In the genomic region with DNA sequence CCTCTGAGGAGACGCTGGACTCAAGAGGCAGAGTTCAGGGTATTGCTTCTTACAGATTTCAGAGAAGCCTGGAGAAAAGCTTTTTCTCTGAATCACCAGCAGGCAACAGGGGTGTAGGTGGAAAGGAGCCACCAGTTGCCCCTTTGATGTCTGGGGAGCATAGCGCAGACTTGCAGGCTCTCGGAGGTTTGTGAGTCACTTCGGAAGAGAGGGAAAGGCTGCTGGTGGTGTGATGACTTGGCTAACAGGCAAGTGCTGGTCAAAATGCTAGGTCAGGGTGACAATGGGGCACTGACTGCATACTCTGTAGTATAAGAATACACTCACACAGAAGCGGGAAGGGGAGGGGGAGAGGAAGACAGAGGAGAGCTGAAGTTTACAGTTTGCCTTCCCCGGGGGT, we compare ENCODE assay signal across 26 mouse cellular contexts. TPM values are rescaled to one million over a fixed set of nuclear protein-coding genes. Genes with fewer than 3 reads are reported as not detected.
A peak's percentile ranks its signal among the peaks of the same experiment; 100 is the strongest.
DNase-seq lines count a peak whose midpoint lies in the region; TF ChIP-seq lines count a peak whose summit lies in the region.
"Had no signal": no experiment of that assay in that cellular context is flagged by ENCODE, and none has a peak within 500 bp of the region (broad histone marks: within the 10 kb centered on the region; RNA-seq: fewer than 3 reads in every experiment).

No protein-coding gene starts in this region.

- H3K27ac ChIP-seq in midbrain, embryonic 10.5 days (replicated peaks): no peak overlapping the region
- H3K27ac ChIP-seq: embryonic facial prominence, embryonic 10.5 days; gastrocnemius, adult 2 months; heart, adult 2 months; hindbrain, embryonic 12.5 days; intestine, embryonic 15.5 days; kidney, postnatal 0 days; limb, embryonic 13.5 days; liver, embryonic 14.5 days had no signal

- no peaks in the 10 kb centered on the region for H3K36me3 ChIP-seq in myocyte (ENCODE audit: control insufficient read depth, insufficient read depth)
- H3K36me3 ChIP-seq in midbrain, embryonic 10.5 days: no peaks in the 10 kb centered on the region
- H3K36me3 ChIP-seq: embryonic facial prominence, embryonic 10.5 days; hindbrain, embryonic 12.5 days; intestine, embryonic 15.5 days; limb, embryonic 13.5 days had no signal

- no peaks in the 10 kb centered on the region for H3K27me3 ChIP-seq in myocyte (ENCODE audit: control insufficient read depth, insufficient read depth, insufficient read length)
- no peaks in the 10 kb centered on the region for H3K27me3 ChIP-seq in midbrain, embryonic 10.5 days (ENCODE audit: low read depth, poor library complexity, severe bottlenecking)
- H3K27me3 ChIP-seq: intestine, embryonic 15.5 days; limb, embryonic 13.5 days had no signal

- peak; percentile 67 to 80 for DNase-seq in adrenal gland, adult (ENCODE audit: inconsistent age in 2 of 2, low spot score in 1 of 2)
- no peak for DNase-seq in adrenal gland, postnatal 4 days (ENCODE audit: low spot score in 2 of 2)
- DNase-seq in Muller cell, postnatal 12 days (ENCODE audit: inconsistent ontology term): peak; percentile 27
- peak; percentile 50 for DNase-seq in adrenal gland, postnatal 14 days
- DNase-seq in midbrain, embryonic 10.5 days (ENCODE audit: low spot score): no peak
- no peak for DNase-seq in gastrocnemius, postnatal 25 days
- no peak for DNase-seq in cerebellum, adult 11 months
- DNase-seq: cerebellum, adult 2 months; forebrain, postnatal 0 days; gastrocnemius, adult 2 months; heart, adult 2 months; right cerebral cortex, postnatal 4 days; thymus, postnatal 25 days had no signal

- no peak overlapping the region for H3ac ChIP-seq in myocyte (ENCODE audit: control insufficient read depth, insufficient read length)

- H3K4me1 ChIP-seq in midbrain, embryonic 10.5 days: no peaks in the 10 kb centered on the region
- H3K4me1 ChIP-seq: embryonic facial prominence, embryonic 10.5 days; hindbrain, embryonic 12.5 days; intestine, embryonic 15.5 days had no signal

- no peak overlapping the region for H3K4me3 ChIP-seq in myocyte
- H3K4me3 ChIP-seq in midbrain, embryonic 10.5 days: no peak overlapping the region
- H3K4me3 ChIP-seq: embryonic facial prominence, embryonic 10.5 days; erythroblast, embryonic 14.5 days; gastrocnemius, adult 2 months; heart, adult 2 months; hindbrain, embryonic 12.5 days; intestine, embryonic 15.5 days; limb, embryonic 13.5 days had no signal

- no peaks in the 10 kb centered on the region for H3K9me3 ChIP-seq in midbrain, embryonic 10.5 days (replicated peaks)
- H3K9me3 ChIP-seq: embryonic facial prominence, embryonic 10.5 days; hindbrain, embryonic 12.5 days; intestine, embryonic 15.5 days; limb, embryonic 13.5 days had no signal

- no peak for TF ChIP-seq POLR2A in myocyte (IDR thresholded peaks at IDR 0.05; ENCODE audit: insufficient read length, low read depth)

- 56% methylated on average over 6 of the region's 6 CpGs for WGBS in midbrain, embryonic 10.5 days

- peak overlapping the region; percentile 45 for H3K4me2 ChIP-seq in myocyte (ENCODE audit: low read depth)
- H3K4me2 ChIP-seq: hindbrain, embryonic 12.5 days; intestine, embryonic 15.5 days; limb, embryonic 13.5 days had no signal

- no peaks in the 10 kb centered on the region for H3K79me2 ChIP-seq in myocyte (ENCODE audit: control insufficient read depth, insufficient read depth)

TF ChIP-seq in myocyte, 11 proteins besides CTCF, POLR2A, EP300 and RAD21:
- TF ChIP-seq E2F4 (IDR thresholded peaks at IDR 0.05; ENCODE audit: insufficient read depth): no peak
- TF ChIP-seq TCF3 (IDR thresholded peaks at IDR 0.05; ENCODE audit: insufficient read length, low read depth): no peak
- peak in 1 of 3 experiments; percentile 36 for TF ChIP-seq MYOD1 (IDR thresholded peaks at IDR 0.05; ENCODE audit: control insufficient read depth in 1 of 3, insufficient read length in 2 of 3, low read depth in 2 of 3)
- TF ChIP-seq USF1 (IDR thresholded peaks at IDR 0.05; ENCODE audit: low read depth): no peak
- TF ChIP-seq TCF12 (IDR thresholded peaks at IDR 0.05; ENCODE audit: insufficient read depth, poor library complexity, severe bottlenecking): no peak
TF ChIP-seq in myocyte: peak in this region for 1.

RNA-seq across cellular contexts. Expression of gene Cacng6, which starts 27.2 kb away (rescaled TPM):
- total RNA-seq in adrenal gland, postnatal 4 days (2021): 1 to 10 TPM in 1 of 2 experiments, under 1 TPM in 1; 0.39 to 1.5 TPM
- not detected in 2 replicates for total RNA-seq in adrenal gland, postnatal 14 days (2021)
- polyA plus RNA-seq in myocyte (2012; fragmentation: generic; extraction: Trizol): 15.0 TPM
- polyA plus RNA-seq in midbrain, embryonic 10.5 days (2016; fragmentation: Nextera tagmentation; extraction: Ambion mirVana): not detected in 2 replicates
- 100 to 1,000 TPM in 1 of 2 experiments, 10 to 100 TPM in 1; 99.3 to 101 TPM for total RNA-seq in gastrocnemius, postnatal 25 days (2021)
- total RNA-seq: megakaryocyte-erythroid progenitor cell, adult 5-6 weeks; neutrophil, adult 5-6 weeks had no signal
- polyA plus RNA-seq: erythroblast, embryonic 14.5 days; kidney, postnatal 0 days; liver, embryonic 14.5 days; lung, postnatal 0 days had no signal

RNA-seq across cellular contexts. Expression of gene Tarm1, which starts 51.3 kb away (rescaled TPM):
- 1 to 10 TPM in 1 of 2 experiments, not detected in 1; 1.0 TPM for total RNA-seq in adrenal gland, postnatal 4 days (2021)
- total RNA-seq in adrenal gland, postnatal 14 days (2021): 2.8 and 3.4 TPM in 2 replicates
- 0.04 TPM for polyA plus RNA-seq in myocyte (2012; fragmentation: generic; extraction: Trizol)
- polyA plus RNA-seq in midbrain, embryonic 10.5 days (2016; fragmentation: Nextera tagmentation; extraction: Ambion mirVana): not detected in 2 replicates
- total RNA-seq in gastrocnemius, postnatal 25 days (2021): not detected
- total RNA-seq: gastrocnemius, adult 2 months; heart, adult 2 months; left cerebral cortex, postnatal 10 days; megakaryocyte-erythroid progenitor cell, adult 5-6 weeks had no signal
- polyA plus RNA-seq: embryonic facial prominence, embryonic 10.5 days; erythroblast, embryonic 14.5 days; forebrain, postnatal 0 days; heart, postnatal 0 days; hindbrain, embryonic 12.5 days; limb, embryonic 13.5 days had no signal

Comparison
In these comparisons a context has a peak if more than half of its experiments do, and no peak if none do; other contexts are left out.
1. DNase-seq: peak in adrenal gland, adult (2 of 2), Muller cell, postnatal 12 days (single experiment) and adrenal gland, postnatal 14 days (single experiment); none in adrenal gland, postnatal 4 days (0 of 2), midbrain, embryonic 10.5 days (single experiment), gastrocnemius, postnatal 25 days (single experiment) and cerebellum, adult 11 months (single experiment).
2. RNA of gene Cacng6, which starts 27.2 kb away (total RNA-seq): 99.3 to 101 TPM in gastrocnemius, postnatal 25 days; 0.39 to 1.5 TPM in adrenal gland, postnatal 4 days and not detected in adrenal gland, postnatal 14 days; every median in the first group is over 10 times any median in the second.